In the genomic region with DNA sequence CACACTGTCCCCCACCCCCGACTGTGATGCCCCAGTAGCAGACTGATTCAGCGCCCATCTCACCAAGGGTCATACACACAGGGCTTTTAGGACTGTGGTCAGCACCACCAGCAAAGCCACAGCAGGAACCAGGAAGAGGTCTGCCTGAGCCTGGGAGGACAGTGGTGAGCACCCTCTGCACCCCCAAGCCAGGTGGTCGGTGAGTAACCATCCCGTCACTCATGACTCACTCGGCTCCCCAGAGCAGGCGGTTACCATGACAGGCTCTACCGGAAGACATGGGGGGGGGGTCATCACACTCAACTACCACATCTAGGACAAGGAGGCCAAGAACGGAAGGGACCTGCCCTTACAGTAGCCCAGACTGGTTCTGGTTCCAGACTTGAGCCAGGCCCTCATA, we compare ENCODE assay signal across 18 mouse cellular contexts. TPM values are rescaled to one million over a fixed set of nuclear protein-coding genes. Genes with fewer than 3 reads are reported as not detected.
DNase-seq lines count a peak whose midpoint lies in the region; ATAC-seq and TF ChIP-seq lines count a peak whose summit lies in the region.
"Had no signal": no experiment of that assay in that cellular context is flagged by ENCODE, and none has a peak within 500 bp of the region (broad histone marks: within the 10 kb centered on the region; RNA-seq: fewer than 3 reads in every experiment).

No protein-coding gene starts in this region.

- H3K27ac ChIP-seq in midbrain, embryonic 11.5 days (ENCODE audit: low read depth, low read length) = no peak overlapping the region
- H3K27ac ChIP-seq in midbrain, embryonic 16.5 days (ENCODE audit: low read length) = no peak overlapping the region
- H3K27ac ChIP-seq in hindbrain, embryonic 12.5 days = 0 out of 2 replicates have a peak overlapping the region, but pooled peaks have one; percentile 30
- H3K27ac ChIP-seq in neural tube, embryonic 12.5 days = no peak overlapping the region
- H3K27ac ChIP-seq: limb, embryonic 12.5 days; stomach, embryonic 15.5 days had no signal

- peaks cover 48% of the 10 kb centered on the region for H3K4me1 ChIP-seq in midbrain, embryonic 11.5 days (ENCODE audit: control insufficient read depth, insufficient read depth, low read length)
- peaks cover 22% of the 10 kb centered on the region for H3K4me1 ChIP-seq in midbrain, embryonic 16.5 days (ENCODE audit: control insufficient read depth, insufficient read depth, low read length)
- peaks cover 65% of the 10 kb centered on the region for H3K4me1 ChIP-seq in hindbrain, embryonic 12.5 days
- peaks cover 72% of the 10 kb centered on the region for H3K4me1 ChIP-seq in neural tube, embryonic 12.5 days

- H3K4me3 ChIP-seq in midbrain, embryonic 11.5 days (ENCODE audit: low read depth, low read length) = no peak overlapping the region
- H3K4me3 ChIP-seq in midbrain, embryonic 16.5 days (ENCODE audit: low read depth, low read length) = no peak overlapping the region
- 0 out of 2 replicates have a peak overlapping the region, but pooled peaks have one; percentile 2 for H3K4me3 ChIP-seq in hindbrain, embryonic 12.5 days
- H3K4me3 ChIP-seq in neural tube, embryonic 12.5 days = no peak overlapping the region
- H3K4me3 ChIP-seq: heart, embryonic 12.5 days; limb, embryonic 12.5 days; stomach, embryonic 15.5 days had no signal

- H3K36me3 ChIP-seq in midbrain, embryonic 11.5 days (ENCODE audit: control insufficient read depth, insufficient read depth, low read length) = no peaks in the 10 kb centered on the region
- H3K36me3 ChIP-seq in midbrain, embryonic 16.5 days (ENCODE audit: control insufficient read depth, insufficient read depth, low read length) = no peaks in the 10 kb centered on the region
- H3K36me3 ChIP-seq in hindbrain, embryonic 12.5 days = no peaks in the 10 kb centered on the region
- H3K36me3 ChIP-seq in neural tube, embryonic 12.5 days = no peaks in the 10 kb centered on the region
- H3K36me3 ChIP-seq: heart, embryonic 12.5 days; limb, embryonic 12.5 days; stomach, embryonic 15.5 days had no signal

- H3K4me2 ChIP-seq in midbrain, embryonic 11.5 days = no peak overlapping the region; the same call in 1 of the 2 replicates
- no peak overlapping the region for H3K4me2 ChIP-seq in midbrain, embryonic 16.5 days (ENCODE audit: low read length)
- H3K4me2 ChIP-seq in hindbrain, embryonic 12.5 days (replicated peaks) = peak overlapping the region; percentile 95
- H3K4me2 ChIP-seq in neural tube, embryonic 12.5 days (replicated peaks) = peak overlapping the region; percentile 98
- H3K4me2 ChIP-seq: heart, embryonic 12.5 days; limb, embryonic 12.5 days; stomach, embryonic 15.5 days had no signal

- no peak for ATAC-seq in midbrain, embryonic 11.5 days (ENCODE audit: low FRiP score)
- ATAC-seq in midbrain, embryonic 16.5 days = no peak
- ATAC-seq in Patski = peak; percentile 72
- ATAC-seq in hindbrain, embryonic 12.5 days (ENCODE audit: low FRiP score) = no peak
- no peak for ATAC-seq in neural tube, embryonic 12.5 days (ENCODE audit: low FRiP score, low read depth)
- ATAC-seq in megakaryocyte progenitor cell, adult 5-6 weeks (replicated peaks; ENCODE audit: poor library complexity) = no peak

- in situ Hi-C loops in Patski (cut with MboI; ENCODE audit: low pct_unique_long_range_greater_than_20kb) = loop anchor here (10.0 kb wide), 1 partner anchor 50 kb away; no protein-coding TSS in a partner anchor

- intact Hi-C loops in gastrocnemius, postnatal 14 days (cut with DNase I; ENCODE audit: low total_unique reads) = no loop called here

- no peak for TF ChIP-seq CTCF in Patski (IDR thresholded peaks at IDR 0.05)

- POLR2A ChIA-PET in Patski (lab: Charles Lee) = interaction anchor here (1.3 kb wide), 1 partner anchor 28 kb away, joined by 4 read pairs; no protein-coding TSS in a partner anchor

- CTCF ChIA-PET in Patski (lab: Charles Lee) = no interaction called here

- DNase-seq in midbrain, embryonic 11.5 days (ENCODE audit: low spot score, missing footprints) = peak; percentile 67
- DNase-seq in Patski (ENCODE audit: low read depth, low spot score) = peak; percentile 89
- DNase-seq in gastrocnemius, postnatal 14 days = no peak
- no peak for DNase-seq in cerebellum, adult 8-10 months
- DNase-seq: cerebellum, postnatal 14 days; gastrocnemius, postnatal 10 days; heart, postnatal 4 days; layer of hippocampus, adult 9-11 months; lung, postnatal 4 days had no signal

- no peak overlapping the region for H3K9ac ChIP-seq in midbrain, embryonic 11.5 days (ENCODE audit: low read length)
- no peak overlapping the region for H3K9ac ChIP-seq in midbrain, embryonic 16.5 days (ENCODE audit: low read depth, low read length)
- 0 out of 2 replicates have a peak overlapping the region, but pooled peaks have one; percentile 6 for H3K9ac ChIP-seq in hindbrain, embryonic 12.5 days
- no peak overlapping the region for H3K9ac ChIP-seq in neural tube, embryonic 12.5 days
- H3K9ac ChIP-seq: heart, embryonic 12.5 days; limb, embryonic 12.5 days; stomach, embryonic 15.5 days had no signal

- H3K9me3 ChIP-seq in midbrain, embryonic 11.5 days (ENCODE audit: control insufficient read depth, low read length) = no peaks in the 10 kb centered on the region
- H3K9me3 ChIP-seq in midbrain, embryonic 16.5 days (replicated peaks; ENCODE audit: control insufficient read depth, low read length, poor library complexity, severe bottlenecking) = no peaks in the 10 kb centered on the region
- no peaks in the 10 kb centered on the region for H3K9me3 ChIP-seq in hindbrain, embryonic 12.5 days (replicated peaks)
- H3K9me3 ChIP-seq in neural tube, embryonic 12.5 days = no peaks in the 10 kb centered on the region
- H3K9me3 ChIP-seq: heart, embryonic 12.5 days; limb, embryonic 12.5 days; stomach, embryonic 15.5 days had no signal

- 84% methylated on average over 8 of the region's 8 CpGs for WGBS in midbrain, embryonic 11.5 days
- 77% methylated on average over 8 of the region's 8 CpGs for WGBS in midbrain, embryonic 16.5 days
- 74% methylated on average over 8 of the region's 8 CpGs for WGBS in hindbrain, embryonic 12.5 days
- 79% methylated on average over 8 of the region's 8 CpGs for WGBS in neural tube, embryonic 12.5 days

- H3K27me3 ChIP-seq in midbrain, embryonic 11.5 days (ENCODE audit: control insufficient read depth, insufficient read depth, low read length) = peaks cover 59% of the 10 kb centered on the region
- peaks cover 44% of the 10 kb centered on the region for H3K27me3 ChIP-seq in midbrain, embryonic 16.5 days (ENCODE audit: control insufficient read depth, insufficient read depth, low read depth, low read length)
- H3K27me3 ChIP-seq in Patski = no peaks in the 10 kb centered on the region
- H3K27me3 ChIP-seq in hindbrain, embryonic 12.5 days = peaks cover 54% of the 10 kb centered on the region
- H3K27me3 ChIP-seq in neural tube, embryonic 12.5 days (replicated peaks) = peaks cover 49% of the 10 kb centered on the region

RNA-seq across cellular contexts. Expression of gene Wnt7b, which starts 7.7 kb away (rescaled TPM):
- 38.5 and 44.3 TPM in 2 replicates for polyA plus RNA-seq in midbrain, embryonic 11.5 days (2014; fragmentation: Nextera tagmentation; extraction: Ambion mirVana)
- polyA plus RNA-seq in midbrain, embryonic 16.5 days (2015; fragmentation: Nextera tagmentation; extraction: Ambion mirVana) = 22.6 and 25.3 TPM in 2 replicates
- polyA plus RNA-seq in Patski (2021) = 133 TPM
- polyA plus RNA-seq in hindbrain, embryonic 12.5 days (2016; fragmentation: Nextera tagmentation; extraction: Ambion mirVana) = 78.3 and 79.5 TPM in 2 replicates
- 90.3 and 99.7 TPM in 2 replicates for polyA plus RNA-seq in neural tube, embryonic 12.5 days (2016; fragmentation: Nextera tagmentation; extraction: Ambion mirVana)
- total RNA-seq in megakaryocyte progenitor cell, adult 5-6 weeks (2015) = not detected in 2 replicates
- total RNA-seq in megakaryocyte progenitor cell, adult 5-6 weeks (2017) = not detected in 2 replicates
- total RNA-seq in gastrocnemius, postnatal 14 days (2021) = under 1 TPM; 0.09 to 0.12 TPM
- total RNA-seq: CH12.LX had no signal
- polyA plus RNA-seq: small intestine, adult 2 months had no signal

Comparison
In these comparisons a context has a peak if more than half of its experiments do, and no peak if none do; other contexts are left out.
1. DNase-seq: peak in midbrain, embryonic 11.5 days (single experiment) and Patski (single experiment); none in gastrocnemius, postnatal 14 days (single experiment) and cerebellum, adult 8-10 months (single experiment).
2. H3K4me2 ChIP-seq: peak in hindbrain, embryonic 12.5 days (single experiment) and neural tube, embryonic 12.5 days (single experiment); none in midbrain, embryonic 11.5 days (single experiment) and midbrain, embryonic 16.5 days (single experiment).